Mouse (Mus musculus) neutrophil, adult 5-6 weeks (primary cell): ENCODE results near the gene Ankib1. TPM values are rescaled to one million over a fixed set of nuclear protein-coding genes. Genes with fewer than 3 reads are reported as not detected.
"Not testable (repeated sequence)": the region's sequence is repeated elsewhere in the genome, so short reads cannot be mapped to it uniquely, and the experiment has no call there.

Experiments used
- ATAC-seq: fragments of 151-379, 151-347 bp; 2 replicates; pipeline ENCODE4 v1.8.0; 2017; ENCODE audit warnings: mild to moderate bottlenecking, moderate TSS enrichment; ENCODE audit not compliant: insufficient number of reproducible peaks, poor library complexity, low FRiP score, severe bottlenecking; ENCODE audit errors: extremely low read depth
- total RNA-seq: library from RNA; stranded (forward); fragments of 200-1000 nt; gene quantifications from 2 replicates; pipeline ENCODE4 v1.2.3, GENCODE M21; 2017

Ankib1 gene
- total RNA-seq, 1 experiment from 2014 or later: 46.7 TPM

- not testable (repeated sequence) for ATAC-seq
Observed at GRCm38 (mm10) chr5:3732846-3733245, 69.9 kb downstream of the Ankib1 start.

DNA sequence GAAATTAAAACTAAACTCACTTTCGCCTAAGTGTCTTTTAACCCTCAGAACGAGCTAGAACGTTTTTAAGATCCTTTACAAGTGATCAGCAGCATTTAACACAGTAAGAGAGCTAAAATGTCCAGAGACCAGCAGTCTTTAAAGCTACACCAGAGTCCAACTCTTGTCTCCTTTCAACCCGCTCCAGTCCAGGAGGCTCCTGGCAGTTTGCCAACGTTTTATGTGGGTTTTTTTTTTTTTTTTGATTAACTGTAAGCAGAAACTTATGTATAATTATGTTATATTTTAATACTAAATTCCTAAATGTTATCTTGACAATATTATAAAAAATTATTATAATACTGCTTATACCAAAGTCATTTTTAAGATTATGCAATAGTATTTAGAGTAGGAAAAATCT is 73.9 kb downstream of the Ankib1 start:
- no peak for ATAC-seq

DNA sequence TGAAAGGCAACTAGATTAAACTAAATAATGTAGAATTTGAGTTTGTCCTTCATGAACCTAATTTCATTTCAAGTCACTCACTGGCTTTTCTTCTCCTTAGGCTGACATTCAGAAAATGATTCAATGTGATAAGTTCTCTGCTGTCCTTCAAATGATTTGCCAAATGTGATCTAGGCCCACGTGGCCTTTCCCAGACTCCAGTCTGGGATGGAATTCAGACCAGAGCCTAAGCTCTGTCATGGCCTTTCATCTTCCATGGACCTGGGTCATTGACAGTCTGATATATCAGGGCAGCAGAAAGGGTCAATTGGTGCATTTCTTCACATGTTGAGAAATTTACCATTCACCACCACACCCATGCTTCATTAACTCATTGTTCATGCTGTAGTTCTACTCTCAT is 77.2 kb downstream of the Ankib1 start:
- no peak for ATAC-seq

- no peak for ATAC-seq
Observed at GRCm38 (mm10) chr5:3723415-3723814, 79.3 kb downstream of the Ankib1 start.

- ATAC-seq: no peak
Observed at GRCm38 (mm10) chr5:3722873-3723272, 79.9 kb downstream of the Ankib1 start.

DNA sequence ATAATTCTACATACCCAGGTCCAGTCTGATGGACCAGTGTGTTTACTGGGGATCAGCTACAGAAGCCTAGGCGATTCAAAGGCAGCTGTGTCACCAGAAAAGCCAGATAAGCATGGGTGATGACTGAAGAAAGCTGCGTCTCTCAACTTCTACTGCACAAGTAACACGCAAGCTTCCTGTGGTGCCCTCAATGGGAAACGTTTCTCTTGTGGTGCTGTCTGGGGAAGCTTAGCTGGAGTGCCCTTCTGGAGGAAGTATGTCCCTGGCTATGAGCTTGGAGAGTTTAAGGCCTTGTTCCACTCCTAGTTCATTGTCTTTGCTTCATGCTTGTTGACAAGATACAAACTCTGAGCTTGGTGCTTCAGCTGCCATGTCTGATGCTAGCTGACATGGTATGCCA is 83.4 kb downstream of the Ankib1 start:
- ATAC-seq: no peak

DNA sequence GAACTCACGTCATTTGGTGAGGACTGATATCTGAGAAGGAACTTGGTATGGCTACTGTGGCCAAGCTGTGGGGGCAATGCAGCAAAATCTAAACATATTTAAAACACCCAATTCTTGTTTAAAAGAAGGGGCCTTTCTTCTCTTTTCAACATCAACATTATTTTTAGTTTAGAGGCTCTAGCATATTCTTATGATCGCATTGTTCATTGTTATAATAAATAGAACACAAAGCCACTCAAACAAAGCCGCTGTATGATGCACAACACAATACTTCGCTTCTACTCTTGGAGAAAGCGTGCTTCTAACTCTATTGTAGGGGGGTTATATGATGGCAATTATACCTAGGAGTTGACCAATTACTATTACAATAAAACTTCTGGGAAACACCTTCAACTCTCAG is 86.9 kb downstream of the Ankib1 start:
- ATAC-seq: no peak

GRCm38 (mm10) chr5:3702180-3702579 is 100.5 kb downstream of the Ankib1 start:
- no peak for ATAC-seq

DNA sequence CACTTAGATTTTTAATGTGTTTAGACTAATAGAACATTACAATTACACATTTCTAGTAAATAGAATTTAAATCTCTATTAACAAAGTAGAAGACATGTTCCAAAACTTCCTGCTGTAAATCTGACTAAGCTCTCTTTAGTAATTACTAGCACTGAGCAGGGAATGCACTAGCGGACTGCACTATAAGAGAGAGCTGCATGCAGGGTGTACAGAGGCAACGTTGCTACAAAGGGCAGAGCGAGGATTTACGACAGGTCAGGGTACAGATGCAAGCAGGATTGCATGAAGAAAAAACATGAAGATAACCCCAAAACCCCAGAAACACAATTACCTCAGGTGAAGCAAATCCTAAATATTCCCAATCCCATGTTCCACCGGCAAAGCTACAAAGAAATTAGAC is 102.7 kb downstream of the Ankib1 start:
- no peak for ATAC-seq

- 0 out of 2 replicates have a peak, but pooled peaks have one; percentile 13 for ATAC-seq
Observed at GRCm38 (mm10) chr5:3696031-3696430, 106.7 kb downstream of the Ankib1 start.

- ATAC-seq: no peak
Observed at GRCm38 (mm10) chr5:3695191-3695590, 107.5 kb downstream of the Ankib1 start.

GRCm38 (mm10) chr5:3692956-3693355 is 109.8 kb downstream of the Ankib1 start:
- ATAC-seq: no peak

- no peak for ATAC-seq
Observed at GRCm38 (mm10) chr5:3691283-3691682, 111.4 kb downstream of the Ankib1 start.

GRCm38 (mm10) chr5:3688298-3688697 is 114.4 kb downstream of the Ankib1 start:
- ATAC-seq: no peak

GRCm38 (mm10) chr5:3669938-3670554 is 132.7 kb downstream of the Ankib1 start:
- 0 out of 2 replicates have a peak, but pooled peaks have one; percentile 30 for ATAC-seq

DNA sequence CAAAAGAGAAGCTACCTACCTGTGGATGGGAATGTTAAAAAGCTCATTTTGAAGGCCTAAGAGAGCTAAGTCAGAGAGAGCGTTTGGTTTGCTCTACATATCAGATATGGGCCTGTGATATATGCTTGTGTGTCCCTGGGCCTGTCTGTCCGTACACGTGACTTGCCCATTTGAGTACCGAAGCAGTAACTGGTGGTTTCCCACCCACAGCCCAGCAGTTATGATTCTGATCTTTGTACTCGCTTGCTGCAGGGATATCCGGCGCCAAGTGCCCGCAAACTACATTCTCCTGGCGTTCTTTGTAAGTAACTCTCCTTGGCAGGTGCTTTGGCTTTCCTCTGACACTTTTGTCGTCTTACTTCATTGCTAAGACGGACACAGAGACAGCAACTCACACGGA is 136.1 kb downstream of the Ankib1 start:
- no peak for ATAC-seq

- ATAC-seq: no peak
Observed at GRCm38 (mm10) chr5:3665225-3665624, 137.5 kb downstream of the Ankib1 start.

DNA sequence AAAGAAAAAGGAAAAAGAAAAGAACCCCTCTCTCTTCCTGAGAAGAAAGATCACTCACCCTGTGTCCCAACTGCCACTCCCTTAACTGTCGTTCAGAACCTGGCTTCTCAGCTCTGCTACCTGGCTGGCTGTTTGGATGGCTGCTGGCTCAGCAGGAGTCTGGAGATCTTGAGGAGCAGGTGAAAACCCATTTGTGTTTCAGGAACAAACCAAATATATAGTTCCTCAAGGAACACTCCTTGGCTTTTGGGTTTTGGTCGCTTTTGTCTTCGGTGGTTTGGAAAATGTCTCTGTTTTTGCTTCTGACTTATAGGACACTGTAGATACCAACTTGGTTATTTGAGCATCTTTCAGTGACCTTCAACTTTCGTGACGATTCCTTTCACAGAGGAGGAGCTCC is 145.6 kb downstream of the Ankib1 start, which contains the start of gene Gatad1:
Gene Gatad1 (minus strand): TSS at position 101 of the 400 bp plus-strand sequence.
- no peak for ATAC-seq

GRCm38 (mm10) chr5:3653801-3654200 is 148.9 kb downstream of the Ankib1 start:
- ATAC-seq: peak; percentile 63; the same call in 1 of the 2 replicates

DNA sequence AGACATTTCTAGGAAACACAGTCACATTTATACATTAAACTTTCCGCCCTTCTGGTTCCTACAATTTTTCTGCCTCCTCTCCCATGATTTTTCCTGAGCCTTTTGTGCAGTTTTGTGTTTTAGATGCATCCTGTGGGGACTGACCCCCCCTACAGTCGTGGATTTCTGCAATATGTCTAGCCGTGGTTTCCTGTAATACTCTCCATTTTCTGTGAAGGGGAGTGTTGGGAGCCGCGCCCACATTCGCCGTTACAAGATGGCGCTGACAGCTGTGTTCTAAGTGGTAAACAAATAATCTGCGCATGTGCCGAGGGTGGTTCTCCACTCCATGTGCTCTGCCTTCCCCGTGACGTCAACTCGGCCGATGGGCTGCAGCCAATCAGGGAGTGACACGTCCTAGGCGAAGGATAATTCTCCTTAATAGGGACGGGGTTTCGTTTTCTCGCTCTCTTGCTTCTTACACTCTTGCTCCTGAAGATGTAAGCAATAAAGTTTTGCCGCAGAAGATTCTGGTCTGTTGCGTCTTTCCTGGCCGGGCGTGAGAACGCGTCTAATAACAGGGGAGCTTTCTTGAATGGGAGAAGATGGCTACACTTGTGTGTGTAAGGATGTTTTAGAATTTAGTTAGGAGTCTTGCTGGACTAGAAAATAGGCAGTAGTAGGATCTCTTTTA is 149.7 kb downstream of the Ankib1 start:
- not testable (repeated sequence) for ATAC-seq
